Mouse (Mus musculus) forebrain, embryonic 15.5 days (tissue): Measurements from ENCODE around the gene Nanos3. TPM values are rescaled to one million over a fixed set of nuclear protein-coding genes. Genes with fewer than 3 reads are reported as not detected.

ENCODE experiments used
- ATAC-seq: fragments of 200-750 bp; cut with Nextera tagmentation; replicated peaks from 2 replicates; pipeline ENCODE4 v1.8.0; 2017; ENCODE audit warnings: mild to moderate bottlenecking, moderate TSS enrichment, moderate library complexity
- H3K27ac ChIP-seq: fragments of 300-500 bp; sonication (generic); replicated peaks from 2 replicates; pipeline ENCODE4 v1.5.1; 2015; ENCODE audit warnings: mild to moderate bottlenecking, inconsistent platforms
- H3K27me3 ChIP-seq: fragments of 300-500 bp; sonication (generic); 2 replicates; pipeline ENCODE4 v1.6.1; 2015; ENCODE audit warnings: inconsistent platforms
- H3K36me3 ChIP-seq: fragments of 300-500 bp; sonication (generic); 2 replicates; pipeline ENCODE4 v1.6.1; 2015; ENCODE audit warnings: mild to moderate bottlenecking, inconsistent platforms
- H3K4me1 ChIP-seq: fragments of 300-500 bp; sonication (generic); 2 replicates; pipeline ENCODE4 v1.6.1; 2015; ENCODE audit warnings: inconsistent platforms
- H3K4me2 ChIP-seq: fragments of 300-500 bp; sonication (generic); replicated peaks from 2 replicates; pipeline ENCODE4 v1.6.1; 2015; ENCODE audit warnings: mild to moderate bottlenecking, inconsistent platforms
- H3K4me3 ChIP-seq: fragments of 300-500 bp; sonication (generic); 2 replicates; pipeline ENCODE4 v1.5.1; 2015; ENCODE audit warnings: mild to moderate bottlenecking, inconsistent platforms
- H3K9ac ChIP-seq: fragments of 300-500 bp; sonication (generic); replicated peaks from 2 replicates; pipeline ENCODE4 v1.6.1; 2015; ENCODE audit warnings: mild to moderate bottlenecking, inconsistent platforms
- H3K9me3 ChIP-seq: fragments of 300-500 bp; sonication (generic); 2 replicates; pipeline ENCODE4 v1.6.1; 2016; ENCODE audit warnings: inconsistent platforms
- WGBS: fragments of 180-500 bp; shearing (Covaris S2); methylation state at CpG from one replicate; pipeline ENCODE4 v1.1.7; 2015; ENCODE audit warnings: mixed read lengths; 5-methylcytosine and 5-hydroxymethylcytosine counted together
- polyA plus RNA-seq: library from polyadenylated mRNA; unstranded; fragments of >200 nt; fragmentation: Nextera tagmentation; extraction: Ambion mirVana; gene quantifications from 2 replicates; pipeline ENCODE4 v1.2.1, GENCODE M21; 2015

Gene Nanos3
- polyA plus RNA-seq, 1 experiment from 2014 or later: 7.1 TPM

- Histone ChIP-seq H3K27ac (peak overlapping the region; percentile 83), H3K4me3 (no peak overlapping the region), H3K9ac (no peak overlapping the region), H3K9me3 (no peaks in the 10 kb centered on the region), H3K4me2 (peak overlapping the region; percentile 70; the same call in 1 of the 2 replicates), H3K36me3 (no peaks in the 10 kb centered on the region), H3K4me1 (peaks cover 55% of the 10 kb centered on the region), H3K27me3 (no peaks in the 10 kb centered on the region)
- 42% methylated on average over 11 of the region's 11 CpGs for WGBS
- ATAC-seq: no peak
These were observed 14.5 kb upstream of the Nanos3 start for GRCm38 (mm10) chr8:84199348-84200125.

GRCm38 (mm10) chr8:84198871-84199270 is 13.9 kb upstream of the Nanos3 start:
- H3K4me1 ChIP-seq: peaks cover 53% of the 10 kb centered on the region
- H3K9ac ChIP-seq: no peak overlapping the region
- no peak for ATAC-seq
- peak overlapping the region; percentile 88; the same call in 1 of the 2 replicates for H3K4me2 ChIP-seq
- H3K9me3 ChIP-seq: no peaks in the 10 kb centered on the region
- H3K27ac ChIP-seq: peak overlapping the region; percentile 83
- no peaks in the 10 kb centered on the region for H3K36me3 ChIP-seq
- H3K27me3 ChIP-seq: no peaks in the 10 kb centered on the region
- WGBS: 20% methylated on average over 4 of the region's 4 CpGs
- H3K4me3 ChIP-seq: peak overlapping the region; percentile 54; the same call in 1 of the 2 replicates

DNA sequence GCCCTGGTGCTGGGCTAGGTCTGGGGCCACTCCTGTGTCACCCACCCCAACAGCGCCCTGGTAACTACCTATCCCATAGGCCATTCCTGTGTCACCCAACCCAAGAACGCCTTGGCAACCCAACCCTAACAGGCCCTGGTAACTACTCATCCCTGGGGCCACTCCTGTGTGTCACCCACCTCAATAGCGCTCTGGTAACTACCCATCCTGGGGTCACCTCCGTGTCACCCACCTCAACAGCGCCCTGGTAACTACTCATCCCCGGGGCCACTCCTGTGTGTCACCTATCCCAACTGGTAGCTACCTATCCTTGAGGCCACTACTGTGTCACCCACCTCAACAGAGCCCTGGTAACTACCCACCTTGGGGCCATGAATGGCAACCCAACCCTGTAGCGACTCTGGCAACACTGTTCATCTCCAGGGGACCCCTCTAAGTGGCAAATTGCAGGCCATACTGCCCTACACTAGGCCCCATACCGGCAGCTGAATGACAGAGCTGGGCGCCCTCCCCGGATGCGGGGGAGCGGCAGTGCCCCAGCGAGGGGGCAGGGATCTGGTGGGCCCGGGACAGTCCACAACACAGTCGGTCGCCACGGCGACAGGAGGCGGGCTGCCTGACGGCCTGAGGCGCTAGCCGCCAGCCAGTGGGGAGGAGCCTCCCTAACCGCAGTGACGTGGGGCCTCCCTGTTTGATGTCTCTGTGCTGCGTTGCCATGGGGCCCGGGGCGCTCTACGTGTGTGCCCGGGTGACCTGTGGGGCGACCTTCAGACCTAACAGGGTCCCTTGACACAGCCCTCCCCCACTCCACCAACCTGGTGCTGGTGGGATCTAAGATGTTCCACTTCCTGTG is 13.1 kb upstream of the Nanos3 start:
- Histone ChIP-seq H3K4me1 (peaks cover 45% of the 10 kb centered on the region), H3K9ac (peak overlapping the region; percentile 45), H3K36me3 (no peaks in the 10 kb centered on the region), H3K9me3 (no peaks in the 10 kb centered on the region), H3K27ac (peak overlapping the region; percentile 83), H3K27me3 (no peaks in the 10 kb centered on the region), H3K4me2 (peak overlapping the region; percentile 88), H3K4me3 (peak overlapping the region; percentile 54)
- 4% methylated on average over 30 of the region's 30 CpGs for WGBS
- peak; percentile 70 for ATAC-seq

DNA sequence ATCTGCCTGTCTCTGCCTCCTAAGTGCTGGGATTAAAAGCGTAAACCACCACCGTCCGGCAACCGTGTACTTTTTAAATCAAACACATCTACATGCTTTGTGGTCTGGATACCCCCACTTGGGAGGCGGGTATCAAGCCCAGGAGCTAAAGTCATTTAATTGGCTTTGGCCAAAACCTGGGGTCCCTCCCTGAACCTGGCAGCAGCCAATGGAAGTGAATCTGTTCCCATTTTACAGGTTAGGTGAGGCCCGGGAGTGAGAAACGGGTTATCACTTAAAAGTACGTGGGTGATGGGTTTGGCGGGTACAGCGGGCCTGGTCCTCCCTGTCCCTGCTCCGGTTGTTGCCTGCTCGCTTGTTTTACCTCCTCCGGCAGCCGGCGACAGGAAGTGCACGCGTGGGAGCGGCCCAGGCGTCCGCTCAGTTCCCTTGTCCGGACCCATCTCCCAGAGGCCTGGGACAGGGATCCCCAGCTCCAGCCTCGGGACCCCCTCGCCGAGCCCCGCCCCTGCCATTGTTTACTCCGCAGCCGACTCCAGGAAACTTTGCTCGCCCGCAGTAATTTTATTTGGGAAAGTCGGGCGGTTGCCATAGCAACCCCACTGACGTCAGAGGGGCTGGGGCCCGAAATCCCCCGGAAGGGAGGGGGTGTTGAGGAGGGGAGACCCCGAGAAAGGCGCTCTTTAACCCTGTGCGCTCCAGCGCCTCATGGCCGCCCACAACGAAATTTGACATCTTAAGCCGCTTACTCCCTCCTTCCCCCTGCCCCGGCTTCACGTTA is 12.3 kb upstream of the Nanos3 start:
- Histone ChIP-seq H3K4me1 (peaks cover 48% of the 10 kb centered on the region), H3K27me3 (no peaks in the 10 kb centered on the region), H3K9me3 (no peaks in the 10 kb centered on the region), H3K4me3 (peak overlapping the region; percentile 54), H3K27ac (peak overlapping the region; percentile 83), H3K4me2 (peak overlapping the region; percentile 88), H3K36me3 (no peaks in the 10 kb centered on the region), H3K9ac (peak overlapping the region; percentile 45)
- ATAC-seq: peak; percentile 24
- 3% methylated on average over 43 of the region's 43 CpGs for WGBS

DNA sequence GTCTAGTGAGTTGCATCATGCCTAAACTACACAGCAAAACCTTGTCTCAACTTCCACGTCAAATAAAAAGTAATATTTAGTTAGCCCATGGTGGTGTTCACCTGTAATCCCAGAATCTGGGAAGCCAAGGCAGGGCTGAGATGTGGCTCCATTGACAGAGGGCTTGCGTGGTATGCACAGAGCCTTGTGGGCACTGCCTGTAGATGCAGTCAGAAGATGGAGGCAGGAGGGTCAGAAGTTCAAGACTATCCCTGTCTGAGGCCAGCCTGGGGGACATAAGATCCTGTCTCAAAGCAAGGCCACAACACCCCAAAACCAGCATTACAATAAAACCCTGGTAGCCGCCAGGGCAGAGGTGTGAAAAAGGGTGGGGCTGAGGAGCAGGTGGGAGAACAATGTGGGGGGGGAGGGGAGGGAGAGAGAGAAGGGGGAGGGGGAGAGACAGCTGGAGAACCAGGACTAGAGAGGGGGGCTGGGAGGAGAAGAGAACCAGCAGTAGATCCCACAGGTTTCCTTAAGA is 9.3 kb upstream of the Nanos3 start:
- Histone ChIP-seq H3K4me2 (no peak overlapping the region), H3K27ac (no peak overlapping the region), H3K4me3 (no peak overlapping the region), H3K9me3 (no peaks in the 10 kb centered on the region), H3K36me3 (no peaks in the 10 kb centered on the region), H3K9ac (no peak overlapping the region), H3K4me1 (peaks cover 37% of the 10 kb centered on the region), H3K27me3 (no peaks in the 10 kb centered on the region)
- 67% methylated on average over 3 of the region's 3 CpGs for WGBS
- no peak for ATAC-seq

GRCm38 (mm10) chr8:84193566-84193965 is 8.5 kb upstream of the Nanos3 start:
- Histone ChIP-seq H3K36me3 (no peaks in the 10 kb centered on the region), H3K27me3 (no peaks in the 10 kb centered on the region), H3K4me2 (no peak overlapping the region), H3K9me3 (no peaks in the 10 kb centered on the region), H3K27ac (no peak overlapping the region), H3K4me1 (peaks cover 31% of the 10 kb centered on the region), H3K9ac (no peak overlapping the region), H3K4me3 (no peak overlapping the region)
- ATAC-seq: no peak
- 85% methylated on average over 5 of the region's 5 CpGs for WGBS

- Histone ChIP-seq H3K9ac (no peak overlapping the region), H3K4me3 (no peak overlapping the region), H3K9me3 (no peaks in the 10 kb centered on the region), H3K36me3 (no peaks in the 10 kb centered on the region), H3K4me2 (no peak overlapping the region), H3K27ac (no peak overlapping the region), H3K4me1 (peaks cover 27% of the 10 kb centered on the region), H3K27me3 (no peaks in the 10 kb centered on the region)
- ATAC-seq: no peak
- 72% methylated on average over 4 of the region's 4 CpGs for WGBS
These were observed 8.1 kb upstream of the Nanos3 start for GRCm38 (mm10) chr8:84193161-84193560.

DNA sequence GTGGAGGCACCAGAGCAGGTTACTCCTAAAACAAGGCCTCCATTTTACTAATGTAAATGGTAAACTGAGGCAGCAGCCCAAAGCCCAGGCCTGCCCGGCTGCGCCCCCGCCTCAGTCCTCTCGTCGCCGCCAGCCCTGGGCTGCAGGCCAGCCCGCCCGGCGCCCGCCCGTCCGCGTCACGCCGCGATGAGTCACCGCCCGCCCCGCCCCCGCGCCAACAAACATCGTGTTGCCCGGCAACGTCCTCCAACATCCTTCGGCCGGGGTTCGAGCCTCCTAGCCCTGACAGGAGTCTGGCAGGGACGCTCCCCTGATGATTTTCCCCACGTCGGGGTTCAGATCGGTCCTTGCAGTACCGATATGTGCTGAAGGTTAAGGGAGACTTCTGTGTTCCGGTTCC is 7.5 kb upstream of the Nanos3 start:
- Histone ChIP-seq H3K4me3 (peak overlapping the region; percentile 16), H3K4me2 (peak overlapping the region; percentile 29), H3K27me3 (no peaks in the 10 kb centered on the region; the same call in 1 of the 2 replicates), H3K9ac (peak overlapping the region; percentile 13; the same call in 1 of the 2 replicates), H3K4me1 (peaks cover 21% of the 10 kb centered on the region), H3K9me3 (no peaks in the 10 kb centered on the region), H3K36me3 (no peaks in the 10 kb centered on the region), H3K27ac (0 out of 2 replicates have a peak overlapping the region, but pooled peaks have one; percentile 52)
- peak; percentile 42; the same call in 1 of the 2 replicates for ATAC-seq
- WGBS: 3% methylated on average over 33 of the region's 33 CpGs

- H3K27me3 ChIP-seq: no peaks in the 10 kb centered on the region; the same call in 1 of the 2 replicates
- H3K36me3 ChIP-seq: no peaks in the 10 kb centered on the region
- no peaks in the 10 kb centered on the region for H3K9me3 ChIP-seq
- H3K4me2 ChIP-seq: peak overlapping the region; percentile 29; the same call in 1 of the 2 replicates
- H3K4me3 ChIP-seq: no peak overlapping the region
- peak overlapping the region; percentile 52 for H3K27ac ChIP-seq
- WGBS: 36% methylated on average over 13 of the region's 13 CpGs
- H3K4me1 ChIP-seq: peaks cover 19% of the 10 kb centered on the region
- ATAC-seq: peak; percentile 35; the same call in 1 of the 2 replicates
- no peak overlapping the region for H3K9ac ChIP-seq
These were observed 7.0 kb upstream of the Nanos3 start for GRCm38 (mm10) chr8:84192023-84192422.

DNA sequence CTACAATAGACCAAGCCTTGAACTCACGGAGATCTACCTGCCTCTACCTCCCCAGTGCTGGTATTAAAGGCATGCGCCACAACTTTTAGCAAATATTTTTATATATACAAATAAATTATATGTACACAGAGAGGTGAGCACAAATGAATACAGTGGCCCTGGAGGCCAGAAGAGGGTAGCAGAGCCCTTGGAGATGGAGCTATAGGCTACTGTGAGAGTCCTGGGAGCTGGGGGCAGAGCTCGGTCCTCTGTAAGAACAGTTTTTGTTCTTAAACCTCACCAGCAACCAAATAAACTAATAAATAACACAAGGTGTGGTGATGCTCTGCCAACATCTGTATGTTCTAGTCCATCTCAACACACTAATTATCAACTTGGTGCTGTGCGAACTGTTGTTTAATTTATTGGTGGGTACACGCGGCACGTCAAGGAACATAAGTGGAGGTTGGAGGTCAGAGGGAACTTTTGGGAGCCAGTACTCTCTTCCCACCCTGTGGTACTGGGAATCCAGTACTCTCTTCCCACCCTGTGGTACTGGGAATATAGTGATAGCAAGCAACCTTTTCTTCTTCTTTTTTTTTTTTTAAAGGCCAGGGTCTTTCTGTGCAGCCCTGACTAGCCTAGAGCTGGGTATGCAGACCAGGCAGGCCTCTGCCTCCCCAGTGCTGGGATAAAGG is 5.3 kb upstream of the Nanos3 start:
- H3K27me3 ChIP-seq: no peaks in the 10 kb centered on the region; the same call in 1 of the 2 replicates
- H3K4me3 ChIP-seq: no peak overlapping the region
- no peak overlapping the region for H3K9ac ChIP-seq
- no peaks in the 10 kb centered on the region for H3K9me3 ChIP-seq
- H3K4me2 ChIP-seq: no peak overlapping the region
- 95% methylated on average over 7 of the region's 7 CpGs for WGBS
- H3K27ac ChIP-seq: no peak overlapping the region
- no peak for ATAC-seq
- no peaks in the 10 kb centered on the region for H3K36me3 ChIP-seq
- peaks cover 24% of the 10 kb centered on the region for H3K4me1 ChIP-seq

DNA sequence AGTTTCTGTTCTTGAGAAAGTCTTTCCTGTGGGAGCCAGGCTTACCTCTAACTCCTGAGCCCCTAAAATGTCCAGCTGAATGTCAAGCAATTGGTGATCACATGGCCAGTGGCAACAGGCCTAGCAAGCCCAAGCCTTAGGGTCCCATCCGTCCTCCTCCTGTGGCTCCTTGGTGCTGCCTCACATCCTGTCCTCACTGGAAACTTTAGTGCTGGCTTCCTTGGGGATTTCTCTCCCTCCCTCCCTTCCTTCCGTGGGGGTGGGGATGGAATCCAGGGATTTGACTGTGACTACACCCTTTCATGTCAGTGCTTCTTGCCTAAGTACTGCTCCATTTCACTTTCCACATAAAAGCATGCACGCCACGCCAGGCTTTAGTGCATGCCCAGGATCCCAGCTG is 4.6 kb upstream of the Nanos3 start:
- no peak for ATAC-seq
- WGBS: 62% methylated on average over 4 of the region's 4 CpGs

More for the DNA sequence above, 4.6 kb upstream of the Nanos3 start:
- H3K4me3 ChIP-seq: no peak overlapping the region
- peaks cover 27% of the 10 kb centered on the region for H3K4me1 ChIP-seq
- no peak overlapping the region for H3K27ac ChIP-seq
- no peak overlapping the region for H3K4me2 ChIP-seq
- no peaks in the 10 kb centered on the region for H3K9me3 ChIP-seq
- H3K27me3 ChIP-seq: no peaks in the 10 kb centered on the region; the same call in 1 of the 2 replicates
- H3K9ac ChIP-seq: no peak overlapping the region
- H3K36me3 ChIP-seq: no peaks in the 10 kb centered on the region
